Mouse (Mus musculus) urinary bladder, postnatal 4 days (tissue): ENCODE measurements around the gene Zmat1.
A peak's percentile ranks its signal among the peaks of the same experiment; 100 is the strongest.
"Not testable (repeated sequence)": the region's sequence is repeated elsewhere in the genome, so short reads cannot be mapped to it uniquely, and the experiment has no call there.

ENCODE experiments used
- DNase-seq, 2 experiments: peaks; one replicate each; pipeline ENCODE4 v3.0.0; 2021 to 2022; ENCODE audit warnings: low spot score in 2 of 2

The Zmat1 gene

GRCm38 (mm10) chrX:135008720-135009470, at the start of gene Zmat1:
TSS of gene Zmat1 (minus strand) at chrX:135009209.
- peak; percentile 84 to 86 for DNase-seq

- DNase-seq: not testable (repeated sequence)
Observed at GRCm38 (mm10) chrX:135053939-135054338, 44.9 kb upstream of the Zmat1 start.

- no peak for DNase-seq
Observed at GRCm38 (mm10) chrX:135035962-135036375, 27.0 kb upstream of the Zmat1 start.

GRCm38 (mm10) chrX:135025135-135025534, 16.1 kb upstream of the Zmat1 start:
- DNase-seq: no peak

GRCm38 (mm10) chrX:135011381-135011780, 2.4 kb upstream of the Zmat1 start:
- no peak for DNase-seq

- no peak for DNase-seq
Observed at GRCm38 (mm10) chrX:135009471-135009815, 434 bp upstream of the Zmat1 start.

GRCm38 (mm10) chrX:135008021-135008420, 988 bp downstream of the Zmat1 start:
- DNase-seq: no peak

GRCm38 (mm10) chrX:134964546-134964945, 44.5 kb downstream of the Zmat1 start, which contains the start of gene Nxf2:
TSS of gene Nxf2 (minus strand) at chrX:134964754.
- no peak for DNase-seq

GRCm38 (mm10) chrX:134963305-134964094, 45.5 kb downstream of the Zmat1 start:
- peak; percentile 34 to 62 for DNase-seq

GRCm38 (mm10) chrX:134930361-134930760, 78.6 kb downstream of the Zmat1 start:
- peak in 1 of 2 experiments; percentile 60 for DNase-seq

GRCm38 (mm10) chrX:134929927-134930326, 79.1 kb downstream of the Zmat1 start:
- DNase-seq: no peak

- DNase-seq: no peak
Observed at GRCm38 (mm10) chrX:134925058-134925457, 84.0 kb downstream of the Zmat1 start.

GRCm38 (mm10) chrX:134923675-134924424, 85.2 kb downstream of the Zmat1 start:
- no peak for DNase-seq
